Mouse (Mus musculus): ENCODE data around the gene Palm2.

Palm2 gene

GRCm38 (mm10) chr4:57614686-57615085 lies 180.6 kb downstream of the Palm2 start:
- no peak for DNase-seq (ENCODE audit: low spot score in 2 of 2)

- no peak for DNase-seq (ENCODE audit: low spot score in 2 of 2)
Observed at GRCm38 (mm10) chr4:57618743-57619142, 184.7 kb downstream of the Palm2 start.

- peak in 1 of 2 experiments; percentile 68 for DNase-seq (ENCODE audit: low spot score in 2 of 2)
Observed at GRCm38 (mm10) chr4:57622816-57623215, 188.8 kb downstream of the Palm2 start.

DNA sequence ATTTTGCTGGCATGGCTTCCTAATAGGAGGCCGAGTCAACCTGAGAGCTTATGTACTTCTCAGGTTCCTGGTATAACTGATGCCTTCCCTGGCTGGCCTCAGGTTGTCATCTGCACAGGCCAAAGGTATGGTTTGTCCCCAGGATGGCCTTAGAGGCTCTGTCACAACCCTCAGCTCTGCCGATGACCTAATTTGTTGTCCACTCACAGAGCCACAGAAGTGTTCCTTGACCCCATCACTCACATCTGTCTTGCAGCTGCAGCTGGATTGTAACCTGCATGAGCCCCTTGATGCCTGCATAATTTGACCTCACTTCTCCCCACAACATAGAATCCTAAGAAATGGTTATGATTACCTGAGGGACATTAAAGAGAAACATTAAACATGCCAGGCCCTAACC lies 190.8 kb downstream of the Palm2 start:
- DNase-seq (ENCODE audit: low spot score in 2 of 2) = no peak

GRCm38 (mm10) chr4:57625306-57625705 lies 191.3 kb downstream of the Palm2 start:
- DNase-seq (ENCODE audit: low spot score in 2 of 2) = no peak

- DNase-seq (ENCODE audit: low spot score in 2 of 2) = no peak
Observed at GRCm38 (mm10) chr4:57625756-57626155, 191.7 kb downstream of the Palm2 start.

GRCm38 (mm10) chr4:57626921-57627320 lies 192.9 kb downstream of the Palm2 start:
- DNase-seq (ENCODE audit: low spot score in 2 of 2) = no peak

DNA sequence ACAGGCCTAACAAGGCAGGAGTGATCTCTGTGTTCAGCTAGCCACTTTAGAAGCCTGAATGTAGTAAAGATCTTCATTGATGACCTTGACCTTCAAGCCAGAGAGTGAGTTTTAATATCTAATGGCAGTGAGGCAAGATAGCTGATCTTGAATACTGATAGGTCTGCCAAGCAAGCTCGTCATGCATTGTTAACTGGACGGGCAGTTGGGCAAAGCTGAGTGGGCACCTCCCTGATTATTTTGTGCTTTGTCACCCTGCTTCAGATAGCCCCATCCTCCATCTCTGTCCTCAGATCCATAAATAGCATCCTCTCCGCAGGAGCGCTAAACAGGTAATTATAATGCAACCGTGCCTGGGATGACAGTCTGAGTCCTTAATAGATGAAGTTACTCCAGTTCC lies 198.3 kb downstream of the Palm2 start:
- no peak for DNase-seq (ENCODE audit: low spot score in 2 of 2)

GRCm38 (mm10) chr4:57633052-57633451 lies 199.0 kb downstream of the Palm2 start:
- peak; percentile 47 to 51 for DNase-seq (ENCODE audit: low spot score in 2 of 2)

- no peak for DNase-seq (ENCODE audit: low spot score in 2 of 2)
Observed at GRCm38 (mm10) chr4:57634956-57635355, 200.9 kb downstream of the Palm2 start.

- peak in 1 of 2 experiments; percentile 24 for DNase-seq (ENCODE audit: low spot score in 2 of 2)
Observed at GRCm38 (mm10) chr4:57636782-57637482, 202.9 kb downstream of the Palm2 start.

- peak; percentile 55 to 70 for DNase-seq (ENCODE audit: low spot score in 2 of 2)
Observed at GRCm38 (mm10) chr4:57637636-57638386, 203.8 kb downstream of the Palm2 start.

DNA sequence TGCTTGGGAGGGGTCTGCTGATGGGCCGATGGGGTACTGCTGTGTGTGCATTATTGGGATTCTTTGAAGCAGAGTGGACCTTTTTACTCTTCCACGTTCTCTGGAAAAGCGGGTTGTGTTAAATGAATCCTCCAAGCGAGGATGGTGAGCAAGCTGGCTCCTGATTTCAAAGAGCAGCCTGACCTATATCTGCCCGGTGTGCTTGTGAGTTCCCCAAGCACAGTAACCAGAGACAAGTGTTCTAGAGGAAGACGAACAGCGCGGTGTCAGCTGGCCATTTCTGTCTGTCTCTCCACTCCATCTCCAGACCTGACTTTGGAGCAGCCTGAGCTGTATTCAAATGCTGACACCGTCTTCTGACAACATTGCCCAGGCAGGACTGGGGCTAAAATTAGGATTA lies 204.9 kb downstream of the Palm2 start:
- DNase-seq (ENCODE audit: low spot score in 2 of 2) = peak in 1 of 2 experiments; percentile 33

GRCm38 (mm10) chr4:57640222-57640621 lies 206.2 kb downstream of the Palm2 start:
- DNase-seq (ENCODE audit: low spot score in 2 of 2) = peak; percentile 44 to 64

- no peak for DNase-seq (ENCODE audit: low spot score in 2 of 2)
Observed at GRCm38 (mm10) chr4:57640971-57641370, 206.9 kb downstream of the Palm2 start.

DNA sequence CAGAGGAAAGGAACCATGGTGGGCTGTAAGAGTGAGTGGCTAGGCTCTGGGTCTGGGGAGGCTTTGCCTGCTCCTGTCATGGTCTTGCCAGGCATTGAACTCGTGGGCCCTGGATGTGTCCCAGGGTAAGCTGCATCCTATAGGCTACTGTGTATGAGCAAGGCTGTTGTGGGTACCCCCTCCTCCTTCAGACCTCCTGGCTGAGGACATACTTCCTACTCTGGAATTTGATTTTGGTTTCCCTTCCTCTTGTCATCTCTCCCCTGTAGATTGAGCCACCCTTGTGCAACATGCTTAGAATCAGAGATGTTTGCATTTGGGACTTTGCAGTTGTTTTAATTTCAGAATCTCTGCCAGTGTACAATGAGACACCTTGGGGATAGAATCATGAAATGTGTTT lies 216.9 kb downstream of the Palm2 start:
- DNase-seq (ENCODE audit: low spot score in 2 of 2) = no peak

DNA sequence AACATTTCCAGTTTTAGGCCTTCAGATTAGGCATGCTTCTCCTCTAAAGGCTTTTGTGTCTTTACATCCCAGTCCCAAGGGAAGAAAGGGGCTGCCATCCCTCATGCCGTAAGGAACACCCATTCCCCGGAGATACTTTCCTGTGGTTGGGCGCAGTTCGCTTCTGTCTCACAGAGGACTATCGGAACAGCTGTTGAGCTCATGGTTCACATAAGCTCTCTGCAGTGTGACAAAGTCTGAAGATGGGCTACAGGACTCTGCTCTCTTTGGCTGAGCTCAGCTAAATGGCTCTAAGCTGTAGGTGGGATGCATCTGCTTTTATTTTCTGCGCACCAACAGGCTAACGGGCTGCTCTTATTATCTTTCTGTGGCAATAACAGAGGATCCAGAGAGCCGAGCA lies 217.5 kb downstream of the Palm2 start:
- no peak for DNase-seq (ENCODE audit: low spot score in 2 of 2)

GRCm38 (mm10) chr4:57652185-57652904 lies 218.3 kb downstream of the Palm2 start:
- no peak for DNase-seq (ENCODE audit: low spot score in 2 of 2)

DNA sequence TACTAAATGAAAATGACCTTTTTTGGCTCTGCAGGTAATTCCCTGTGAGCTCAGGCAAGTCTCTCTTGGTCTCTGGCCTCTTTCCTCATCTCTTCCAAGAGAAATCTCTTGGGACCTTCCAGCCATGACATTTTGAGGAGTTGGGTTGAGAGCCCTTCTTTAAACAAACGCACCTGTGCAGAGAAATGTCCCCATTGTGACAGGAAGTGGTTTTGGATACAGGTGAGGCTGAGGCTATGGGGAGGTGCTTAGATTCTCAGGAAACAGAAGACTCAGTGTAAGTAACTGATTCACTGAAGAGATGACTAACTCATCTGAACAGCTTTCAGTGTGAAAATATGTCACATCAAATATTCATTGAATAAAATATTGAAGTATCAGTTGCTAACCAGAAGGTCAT lies 221.9 kb downstream of the Palm2 start:
- no peak for DNase-seq (ENCODE audit: low spot score in 2 of 2)

DNA sequence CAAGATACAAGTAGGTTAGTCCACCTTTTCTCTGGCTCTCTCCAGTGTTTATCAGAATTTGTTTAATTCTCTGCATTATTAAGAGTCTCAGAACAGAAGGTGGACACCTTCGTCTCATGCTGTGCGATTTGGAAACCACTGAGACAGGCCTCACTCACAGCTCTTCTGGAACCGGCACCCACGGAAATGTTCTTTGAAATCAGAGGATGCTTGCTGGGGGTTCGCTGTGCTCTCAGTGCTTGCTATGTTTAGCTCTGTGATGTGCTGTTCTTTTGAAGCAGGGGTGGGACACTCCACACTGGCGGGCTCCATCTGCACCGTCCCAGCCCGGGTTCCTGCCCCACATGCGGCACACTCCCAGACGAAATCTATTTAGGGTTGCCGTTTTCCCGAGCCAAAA lies 222.3 kb downstream of the Palm2 start:
- DNase-seq (ENCODE audit: low spot score in 2 of 2) = peak; percentile 30 to 61

- DNase-seq (ENCODE audit: low spot score in 2 of 2) = no peak
Observed at GRCm38 (mm10) chr4:57656861-57657260, 222.8 kb downstream of the Palm2 start.

DNA sequence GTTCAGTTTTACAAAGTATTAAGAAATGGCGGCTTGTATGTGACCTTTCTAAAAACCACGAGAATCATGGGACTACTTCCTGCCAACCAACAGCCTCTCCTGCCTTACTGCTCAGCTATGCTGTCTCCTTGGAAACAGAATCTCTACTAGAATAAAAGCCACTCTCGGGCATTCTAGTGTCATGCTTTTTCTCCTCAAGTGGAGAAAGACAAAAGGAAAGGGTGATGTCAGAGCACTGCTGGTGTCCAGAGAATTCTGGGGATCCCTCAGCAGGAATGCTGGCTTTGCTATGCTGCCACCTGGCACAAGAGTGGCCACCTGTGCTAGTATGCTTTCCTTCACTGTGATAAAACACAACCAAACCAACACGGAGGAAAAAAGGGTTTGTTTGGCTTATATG lies 226.4 kb downstream of the Palm2 start:
- DNase-seq (ENCODE audit: low spot score in 2 of 2) = no peak

DNA sequence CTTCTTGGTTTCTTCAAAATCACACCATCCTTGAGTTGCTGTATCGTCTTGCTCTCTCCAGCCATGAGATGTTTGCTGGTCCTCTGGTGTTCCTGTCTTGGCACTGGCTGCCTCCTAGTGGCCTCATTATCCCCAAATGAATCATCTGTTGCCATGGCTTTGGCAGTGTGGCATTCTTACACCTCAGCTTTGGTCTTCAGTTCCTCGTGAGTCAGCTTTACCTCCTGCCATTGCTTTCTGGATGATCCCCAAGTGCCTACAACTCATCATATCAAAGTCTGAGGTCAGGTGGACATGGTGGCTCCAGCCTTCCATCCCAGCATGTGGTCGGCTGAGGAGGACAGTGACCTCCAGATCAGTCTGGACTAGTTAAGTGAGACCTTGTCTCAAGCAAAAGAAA lies 232.1 kb downstream of the Palm2 start:
- DNase-seq (ENCODE audit: low spot score in 2 of 2) = no peak

All from frontal cortex, postnatal 36 days (tissue).